Mouse (Mus musculus) kidney, postnatal 36 days (tissue): Measurements from ENCODE around the gene Gnb4.

Experiments
- DNase-seq, 2 experiments: peaks; one replicate each; pipeline ENCODE4 v3.0.0; 2021 to 2022; ENCODE audit warnings: mixed read lengths in 2 of 2

Gnb4 gene

GRCm38 (mm10) chr3:32616331-32617052 lies at the start of gene Gnb4:
TSS of gene Gnb4 (minus strand) at chr3:32616585.
- peak; percentile 27 to 70 for DNase-seq

GRCm38 (mm10) chr3:32661556-32661930 lies 45.2 kb upstream of the Gnb4 start:
- DNase-seq = no peak

GRCm38 (mm10) chr3:32660831-32661555 lies 44.6 kb upstream of the Gnb4 start:
- no peak for DNase-seq

GRCm38 (mm10) chr3:32660276-32660675 lies 43.9 kb upstream of the Gnb4 start:
- no peak for DNase-seq

- DNase-seq = no peak
These were observed 43.1 kb upstream of the Gnb4 start for GRCm38 (mm10) chr3:32659506-32659905.

- DNase-seq = no peak
These were observed 42.4 kb upstream of the Gnb4 start for GRCm38 (mm10) chr3:32658821-32659220.

GRCm38 (mm10) chr3:32658401-32658800 lies 42.0 kb upstream of the Gnb4 start:
- no peak for DNase-seq

GRCm38 (mm10) chr3:32656398-32656994 lies 40.1 kb upstream of the Gnb4 start:
- DNase-seq = no peak

- no peak for DNase-seq
These were observed 39.6 kb upstream of the Gnb4 start for GRCm38 (mm10) chr3:32655994-32656393.

- DNase-seq = no peak
These were observed 36.4 kb upstream of the Gnb4 start for GRCm38 (mm10) chr3:32652739-32653138.

GRCm38 (mm10) chr3:32649284-32649683 lies 32.9 kb upstream of the Gnb4 start:
- no peak for DNase-seq

- no peak for DNase-seq
These were observed 30.5 kb upstream of the Gnb4 start for GRCm38 (mm10) chr3:32646918-32647317.

GRCm38 (mm10) chr3:32644751-32645150 lies 28.4 kb upstream of the Gnb4 start:
- no peak for DNase-seq

GRCm38 (mm10) chr3:32642116-32642515 lies 25.7 kb upstream of the Gnb4 start:
- no peak for DNase-seq

GRCm38 (mm10) chr3:32638240-32638639 lies 21.9 kb upstream of the Gnb4 start:
- DNase-seq = peak; percentile 44 to 45

- no peak for DNase-seq
These were observed 16.4 kb upstream of the Gnb4 start for GRCm38 (mm10) chr3:32632760-32633264.

- no peak for DNase-seq
These were observed 13.8 kb upstream of the Gnb4 start for GRCm38 (mm10) chr3:32630210-32630609.

GRCm38 (mm10) chr3:32628141-32628540 lies 11.8 kb upstream of the Gnb4 start:
- no peak for DNase-seq

GRCm38 (mm10) chr3:32622106-32622505 lies 5.7 kb upstream of the Gnb4 start:
- no peak for DNase-seq

- DNase-seq = no peak
These were observed 5.3 kb upstream of the Gnb4 start for GRCm38 (mm10) chr3:32621658-32622057.

GRCm38 (mm10) chr3:32617053-32617642 lies 763 bp upstream of the Gnb4 start:
- DNase-seq = no peak

- no peak for DNase-seq
These were observed 417 bp downstream of the Gnb4 start for GRCm38 (mm10) chr3:32616006-32616330.

- DNase-seq = no peak
These were observed 1.0 kb downstream of the Gnb4 start for GRCm38 (mm10) chr3:32615376-32615775.

GRCm38 (mm10) chr3:32614786-32615185 lies 1.6 kb downstream of the Gnb4 start:
- DNase-seq = no peak
